Mouse (Mus musculus) right cerebral cortex, postnatal 36 days (tissue): Measurements from ENCODE around the gene Pgpep1l.

Experiments
- DNase-seq, 2 experiments: peaks; one replicate each; pipeline ENCODE4 v3.0.0; 2022; ENCODE audit warnings: low spot score in 2 of 2, mixed read lengths in 1 of 2

The Pgpep1l gene

GRCm38 (mm10) chr7:68262612-68263200 is 1.3 kb downstream of the Pgpep1l start:
- no peak for DNase-seq

- DNase-seq = no peak
These were observed 4.4 kb downstream of the Pgpep1l start for GRCm38 (mm10) chr7:68259523-68260081.

- DNase-seq = no peak
These were observed 5.5 kb downstream of the Pgpep1l start for GRCm38 (mm10) chr7:68258326-68259150.

- no peak for DNase-seq
These were observed 6.3 kb downstream of the Pgpep1l start for GRCm38 (mm10) chr7:68257767-68258166.

GRCm38 (mm10) chr7:68250902-68251301 is 13.1 kb downstream of the Pgpep1l start:
- no peak for DNase-seq

GRCm38 (mm10) chr7:68250411-68250810 is 13.6 kb downstream of the Pgpep1l start:
- DNase-seq = no peak

GRCm38 (mm10) chr7:68246249-68246648 is 17.8 kb downstream of the Pgpep1l start:
- DNase-seq = no peak

GRCm38 (mm10) chr7:68245681-68246080 is 18.4 kb downstream of the Pgpep1l start:
- no peak for DNase-seq

- no peak for DNase-seq
These were observed 22.8 kb downstream of the Pgpep1l start for GRCm38 (mm10) chr7:68241205-68241604.

GRCm38 (mm10) chr7:68239220-68239827 is 24.7 kb downstream of the Pgpep1l start:
- DNase-seq = no peak

GRCm38 (mm10) chr7:68236817-68237216 is 27.2 kb downstream of the Pgpep1l start:
- no peak for DNase-seq

- DNase-seq = no peak
These were observed 30.3 kb downstream of the Pgpep1l start for GRCm38 (mm10) chr7:68233619-68234223.

- DNase-seq = no peak
These were observed 31.5 kb downstream of the Pgpep1l start for GRCm38 (mm10) chr7:68232521-68232920.

GRCm38 (mm10) chr7:68230831-68231230 is 33.2 kb downstream of the Pgpep1l start:
- no peak for DNase-seq

GRCm38 (mm10) chr7:68228491-68228890 is 35.5 kb downstream of the Pgpep1l start:
- DNase-seq = no peak

GRCm38 (mm10) chr7:68227621-68228020 is 36.4 kb downstream of the Pgpep1l start:
- DNase-seq = no peak

GRCm38 (mm10) chr7:68227021-68227420 is 37.0 kb downstream of the Pgpep1l start:
- no peak for DNase-seq

- peak; percentile 29 to 46 for DNase-seq
These were observed 38.5 kb downstream of the Pgpep1l start for GRCm38 (mm10) chr7:68225427-68226054.

GRCm38 (mm10) chr7:68224006-68224405 is 40.0 kb downstream of the Pgpep1l start:
- no peak for DNase-seq

GRCm38 (mm10) chr7:68223356-68223808 is 40.7 kb downstream of the Pgpep1l start:
- no peak for DNase-seq

- peak; percentile 33 to 39 for DNase-seq
These were observed 42.3 kb downstream of the Pgpep1l start for GRCm38 (mm10) chr7:68221677-68222230.
